Mouse (Mus musculus) limb, embryonic 13.5 days (tissue): ENCODE results near the gene Ftl1. TPM values are rescaled to one million over a fixed set of nuclear protein-coding genes. Genes with fewer than 3 reads are reported as not detected.

Source experiments
- microRNA-seq: library from miRNA; unstranded; fragments of <30 nt; microRNA quantifications from one replicate; pipeline ENCODE4, GENCODE M21; 2016
- polyA plus RNA-seq: library from polyadenylated mRNA; unstranded; fragments of >200 nt; fragmentation: Nextera tagmentation; extraction: Ambion mirVana; gene quantifications from 2 replicates; pipeline ENCODE4 v1.2.1, GENCODE M21; 2015

The Ftl1 gene
- polyA plus RNA-seq, 1 experiment from 2014 or later = 5,430 TPM

Small RNAs within 50 kb of the gene (microRNA-seq; reads per million reads assigned to microRNA genes)
- not detected for gene Gm22133

Other genes with a start within 250 kb of the Ftl1 start
- gene Dkkl1, start 247.7 kb downstream of the Ftl1 start, polyA plus RNA-seq = 1.3 and 1.4 TPM in 2 replicates
- gene Tead2, start 244.1 kb downstream of the Ftl1 start, polyA plus RNA-seq = 259 and 263 TPM in 2 replicates
- gene Cd37, start 220.8 kb downstream of the Ftl1 start, polyA plus RNA-seq = 1.3 and 2.1 TPM in 2 replicates
- gene Slc6a16, start 218.8 kb downstream of the Ftl1 start, polyA plus RNA-seq = 0.28 and 0.43 TPM in 2 replicates
- gene Slc6a21, start 182.4 kb downstream of the Ftl1 start, polyA plus RNA-seq = not detected in 2 replicates
- gene Trpm4, start 126.1 kb downstream of the Ftl1 start, polyA plus RNA-seq = 15.8 and 19.6 TPM in 2 replicates
- 3.9 and 4.3 TPM in 2 replicates for gene Hrc, start 124.6 kb downstream of the Ftl1 start, polyA plus RNA-seq
- 5.2 and 6.9 TPM in 2 replicates for gene Ppfia3, start 92.9 kb downstream of the Ftl1 start, polyA plus RNA-seq
- 1.4 and 2.5 TPM in 2 replicates for gene Lin7b, start 89.3 kb downstream of the Ftl1 start, polyA plus RNA-seq
- 262 and 283 TPM in 2 replicates for gene Snrnp70, start 64.1 kb downstream of the Ftl1 start, polyA plus RNA-seq
- gene Kcna7, start 54.2 kb downstream of the Ftl1 start, polyA plus RNA-seq = 0.09 TPM in 1 of 2 replicates, not detected in the other
- gene Ntf5, start 46.2 kb downstream of the Ftl1 start, polyA plus RNA-seq = 3.0 and 3.2 TPM in 2 replicates
- 0.40 TPM in 1 of 2 replicates, not detected in the other for gene Lhb, start 39.1 kb downstream of the Ftl1 start, polyA plus RNA-seq
- gene Gys1, start 25.0 kb downstream of the Ftl1 start, polyA plus RNA-seq = 41.7 and 45.9 TPM in 2 replicates
- gene Ruvbl2, start 21.8 kb downstream of the Ftl1 start, polyA plus RNA-seq = 142 and 144 TPM in 2 replicates
- gene Bax, start 7.0 kb upstream of the Ftl1 start, polyA plus RNA-seq = 167 and 170 TPM in 2 replicates
- 1.0 and 1.2 TPM in 2 replicates for gene Tulp2, start 22.0 kb upstream of the Ftl1 start, polyA plus RNA-seq
- gene Gm45808, start 26.9 kb upstream of the Ftl1 start, polyA plus RNA-seq = not detected in 2 replicates
- gene Dhdh, start 28.9 kb upstream of the Ftl1 start, polyA plus RNA-seq = 2.9 and 4.0 TPM in 2 replicates
- gene Nucb1, start 50.5 kb upstream of the Ftl1 start, polyA plus RNA-seq = 215 TPM in 2 replicates
- 27.5 and 28.8 TPM in 2 replicates for gene Ppp1r15a, start 66.4 kb upstream of the Ftl1 start, polyA plus RNA-seq
- 3.3 and 4.9 TPM in 2 replicates for gene Plekha4, start 66.4 kb upstream of the Ftl1 start, polyA plus RNA-seq
- gene Hsd17b14, start 95.0 kb upstream of the Ftl1 start, polyA plus RNA-seq = 0.43 and 0.98 TPM in 2 replicates
- gene Bcat2, start 110.3 kb upstream of the Ftl1 start, polyA plus RNA-seq = 55.7 and 59.5 TPM in 2 replicates
- gene Fgf21, start 155.6 kb upstream of the Ftl1 start, polyA plus RNA-seq = 0.41 and 0.56 TPM in 2 replicates
- 0.29 and 0.47 TPM in 2 replicates for gene Fut1, start 157.4 kb upstream of the Ftl1 start, polyA plus RNA-seq
- gene Izumo1, start 161.9 kb upstream of the Ftl1 start, polyA plus RNA-seq = 0.11 TPM in 1 of 2 replicates, not detected in the other
- gene Rasip1, start 167.6 kb upstream of the Ftl1 start, polyA plus RNA-seq = 7.7 and 9.5 TPM in 2 replicates
- 11.4 TPM in 2 replicates for gene Mamstr, start 180.1 kb upstream of the Ftl1 start, polyA plus RNA-seq
- 0.47 and 0.74 TPM in 2 replicates for gene Fut2, start 206.5 kb upstream of the Ftl1 start, polyA plus RNA-seq
- gene Ntn5, start 224.1 kb upstream of the Ftl1 start, polyA plus RNA-seq = 0.23 and 0.24 TPM in 2 replicates
- 0.45 and 0.55 TPM in 2 replicates for gene Sec1, start 234.5 kb upstream of the Ftl1 start, polyA plus RNA-seq
- gene Car11, start 240.0 kb upstream of the Ftl1 start, polyA plus RNA-seq = 12.2 and 12.5 TPM in 2 replicates
- gene Dbp, start 245.2 kb upstream of the Ftl1 start, polyA plus RNA-seq = 4.5 and 6.2 TPM in 2 replicates